Mouse (Mus musculus) colon, adult 2 months (tissue): Measurements from ENCODE around the gene Slmap. TPM values are rescaled to one million over a fixed set of nuclear protein-coding genes. Genes with fewer than 3 reads are reported as not detected.

Experiments used
- polyA plus RNA-seq: library from polyadenylated mRNA; depleted of rRNA; stranded (reverse); fragments of >200 nt; gene quantifications from 2 replicates; pipeline ENCODE4 v1.2.3, GENCODE M21; 2012; rRNA removed

Slmap gene
- 32.0 and 32.1 TPM in 2 replicates for polyA plus RNA-seq

DNA sequence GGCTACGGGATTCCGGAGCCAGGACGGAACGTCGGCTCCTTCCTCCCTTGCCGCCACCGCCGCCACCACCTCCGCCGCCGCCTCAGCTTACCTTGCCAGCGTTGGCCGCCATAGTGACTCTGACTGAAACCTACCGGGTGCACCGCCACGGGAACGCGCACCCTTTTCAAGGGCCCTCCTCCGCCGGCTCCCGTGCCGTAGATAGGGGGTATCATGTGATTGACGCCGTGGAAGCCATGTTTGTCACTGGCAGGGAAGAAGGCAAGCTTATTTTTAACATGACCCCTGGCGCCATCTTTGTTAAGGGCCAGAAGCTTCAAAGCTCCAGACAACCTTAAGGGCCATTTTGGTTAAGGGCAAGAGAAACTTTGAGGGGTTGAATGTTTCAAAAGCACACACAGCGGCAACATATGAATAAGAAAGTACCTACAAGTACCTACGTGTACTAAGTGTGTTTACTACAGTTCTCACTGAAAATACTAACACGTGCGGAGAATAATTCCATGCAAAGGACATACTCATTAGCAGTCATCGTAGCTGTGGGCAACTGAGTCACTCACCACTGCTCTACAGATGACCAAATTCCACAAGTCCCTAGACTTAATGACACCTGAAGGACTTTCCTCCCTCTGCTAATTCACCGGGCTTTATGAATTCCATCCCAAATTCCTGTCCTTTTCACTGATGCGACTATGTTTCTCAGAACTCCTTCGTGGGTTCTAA is at the start of gene Slmap:
Slmap (minus strand) TSS at position 175 of the 723 bp plus-strand sequence.

DNA sequence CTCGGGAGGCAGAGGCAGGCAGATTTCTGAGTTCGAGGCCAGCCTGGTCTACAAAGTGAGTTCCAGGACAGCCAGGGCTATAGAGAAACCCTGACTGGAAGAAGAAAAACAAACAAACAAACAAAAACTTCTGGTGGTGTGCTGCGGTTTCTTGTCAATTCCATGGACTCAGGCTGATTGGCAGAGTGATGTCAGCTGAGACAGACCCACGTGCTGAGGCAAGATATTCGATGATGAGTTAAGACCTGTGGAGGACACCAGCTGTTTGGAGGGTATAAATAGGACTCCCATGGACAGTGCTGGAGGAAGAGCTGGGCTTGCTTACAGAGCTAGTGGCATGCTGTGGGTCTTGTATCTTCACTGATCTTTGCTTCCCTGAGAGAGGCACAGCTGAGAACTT is 38.8 kb upstream of the Slmap start, which contains the start of gene Dennd6a:
Dennd6a (plus strand) TSS at position 301 of the 400 bp plus-strand sequence.

Other genes with a start within 250 kb of the Slmap start
- 9.2 and 10.5 TPM in 2 replicates for gene Dennd6a, start 38.9 kb upstream of the Slmap start, polyA plus RNA-seq
- gene Arf4, start 103.1 kb upstream of the Slmap start, polyA plus RNA-seq, result 264 and 281 TPM in 2 replicates
- gene Pde12, start 135.0 kb upstream of the Slmap start, polyA plus RNA-seq, result 7.3 and 7.9 TPM in 2 replicates
- not detected in 2 replicates for gene Dnah12, start 158.3 kb upstream of the Slmap start, polyA plus RNA-seq